Mouse (Mus musculus): ENCODE data around the gene Oxct2a. TPM values are rescaled to one million over a fixed set of nuclear protein-coding genes. Genes with fewer than 3 reads are reported as not detected.
"Not testable (repeated sequence)": the region's sequence is repeated elsewhere in the genome, so short reads cannot be mapped to it uniquely, and the experiment has no call there.

Gene Oxct2a
- total and polyA plus RNA-seq, 3 experiments = 0.08 TPM; not detected in 2

DNA sequence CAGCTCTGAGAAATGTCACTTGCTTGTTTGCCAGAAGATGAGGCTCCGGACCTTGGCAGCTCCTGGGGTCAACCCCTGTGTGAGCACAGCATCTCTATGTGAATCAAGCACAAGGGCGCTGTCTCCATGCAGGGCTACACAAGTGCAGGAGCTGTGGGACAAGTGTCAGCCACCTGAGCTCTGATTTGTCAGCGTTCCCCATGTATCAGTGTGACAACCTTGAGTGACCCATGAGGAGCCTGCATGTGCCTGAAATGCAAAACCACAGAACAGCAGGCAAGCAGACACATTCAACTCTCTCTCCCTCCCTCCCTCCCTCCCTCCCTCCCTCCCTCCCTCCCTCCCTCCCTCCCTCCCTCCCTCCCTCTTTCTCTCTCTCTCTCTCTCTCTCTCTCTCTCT, 4.2 kb upstream of the Oxct2a start:
- Histone ChIP-seq H3K4me2 (ENCODE audit: insufficient read depth, low read depth, poor library complexity, severe bottlenecking) (no peak overlapping the region), H3K4me3 (replicated peaks in 1 of 3; ENCODE audit: low read depth in 2 of 3, low read length in 2 of 3, poor library complexity in 1 of 3) (no peak overlapping the region), H3K27ac (ENCODE audit: insufficient read depth, low read depth) (no peak overlapping the region), H3K9me3 (replicated peaks; ENCODE audit: low read length) (peaks cover 5% of the 10 kb centered on the region), H3K27me3 (replicated peaks) (no peaks in the 10 kb centered on the region), H3K9ac (ENCODE audit: insufficient read depth, low read depth) (no peak overlapping the region), H3K36me3 (replicated peaks in 1 of 2; ENCODE audit: control insufficient read depth in 1 of 2, insufficient read depth in 1 of 2, low read length in 1 of 2) (peaks cover 0 to 4% of the 10 kb centered on the region in 2 experiments), H3K79me2 (replicated peaks; ENCODE audit: control insufficient read depth, extremely low read depth, insufficient read depth, poor library complexity, severe bottlenecking) (no peaks in the 10 kb centered on the region), H3K4me1 (ENCODE audit: control insufficient read depth in 1 of 2, insufficient read depth in 2 of 2) (no peaks in the 10 kb centered on the region)
- no peak for DNase-seq (ENCODE audit: extremely low read depth)
- dilution Hi-C loops (cut with MboI; ENCODE audit: extremely low pct_ligation_motif_present, extremely low pct_unique_long_range_greater_than_20kb, low sequenced_read_pairs) (no loop called here), in situ Hi-C loops (cut with MboI; ENCODE audit: low pct_ligation_motif_present, low pct_unique_long_range_greater_than_20kb, low sequenced_read_pairs) (no loop called here)
- TF ChIP-seq RAD21 (IDR thresholded peaks at IDR 0.05; ENCODE audit: low read depth, low read length) (no peak), MAZ (IDR thresholded peaks at IDR 0.05; ENCODE audit: low read depth, low read length) (no peak), IRF4 (IDR thresholded peaks at IDR 0.05; ENCODE audit: low read depth, low read length) (no peak), E2F4 (IDR thresholded peaks at IDR 0.05; ENCODE audit: insufficient replicate concordance, low read depth, low read length) (no peak), CTCF (conservative IDR thresholded peaks at IDR 0.05 in 1 of 2, IDR thresholded peaks at IDR 0.05 in 1 of 2; ENCODE audit: low read depth in 2 of 2, low read length in 2 of 2) (no peak), JUN (IDR thresholded peaks at IDR 0.05; ENCODE audit: insufficient read depth, low read depth, low read length) (no peak), PAX5 (IDR thresholded peaks at IDR 0.05; ENCODE audit: low read length) (no peak), ZMIZ1 (IDR thresholded peaks at IDR 0.05; ENCODE audit: low read depth, low read length) (no peak), JUND (conservative IDR thresholded peaks at IDR 0.05; ENCODE audit: low read depth, low read length) (no peak), KAT2A (IDR thresholded peaks at IDR 0.05; ENCODE audit: insufficient replicate concordance, low read length) (no peak), USF2 (conservative IDR thresholded peaks at IDR 0.05; ENCODE audit: low read depth, low read length) (no peak), CHD1 (IDR thresholded peaks at IDR 0.05; ENCODE audit: low read depth, low read length) (no peak), MXI1 (IDR thresholded peaks at IDR 0.05; ENCODE audit: low read depth, low read length) (no peak), TCF12 (IDR thresholded peaks at IDR 0.05; ENCODE audit: low read depth, low read length) (no peak), SMC3 (IDR thresholded peaks at IDR 0.05; ENCODE audit: low read depth, low read length) (no peak), USF1 (IDR thresholded peaks at IDR 0.05; ENCODE audit: low read depth, low read length) (no peak), ZNF384 (IDR thresholded peaks at IDR 0.05; ENCODE audit: low read depth, low read length) (no peak), ELF1 (IDR thresholded peaks at IDR 0.05; ENCODE audit: low read depth, low read length) (no peak), SIN3A (IDR thresholded peaks at IDR 0.05; ENCODE audit: low read length) (no peak), ZC3H11A (IDR thresholded peaks at IDR 0.05; ENCODE audit: low read depth, low read length) (no peak)

DNA sequence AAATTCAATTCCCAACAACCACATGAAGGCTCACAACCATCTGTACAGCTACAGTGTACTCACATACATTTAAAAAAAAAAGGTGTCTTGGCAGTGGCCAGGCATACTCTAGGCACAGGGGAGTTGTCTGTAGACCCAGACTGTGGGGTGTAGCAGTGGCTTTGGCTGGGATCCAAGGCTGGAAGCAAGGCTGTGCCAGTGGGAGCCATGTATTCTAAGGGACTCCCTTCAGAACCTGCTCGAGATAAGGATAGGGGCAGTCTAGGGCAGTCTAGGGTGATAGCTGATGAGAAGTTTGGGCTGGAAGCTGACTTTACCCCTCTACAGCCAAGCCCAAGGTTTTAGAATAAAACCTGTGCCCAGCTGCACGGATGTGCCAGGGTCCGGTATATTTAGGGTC, 2.7 kb upstream of the Oxct2a start:
- H3K27ac ChIP-seq (ENCODE audit: insufficient read depth, low read depth) = no peak overlapping the region
- H3K27me3 ChIP-seq (replicated peaks) = no peaks in the 10 kb centered on the region
- dilution Hi-C loops (cut with MboI; ENCODE audit: extremely low pct_ligation_motif_present, extremely low pct_unique_long_range_greater_than_20kb, low sequenced_read_pairs) (no loop called here), in situ Hi-C loops (cut with MboI; ENCODE audit: low pct_ligation_motif_present, low pct_unique_long_range_greater_than_20kb, low sequenced_read_pairs) (no loop called here)
- H3K9ac ChIP-seq (ENCODE audit: insufficient read depth, low read depth) = no peak overlapping the region
- H3K79me2 ChIP-seq (replicated peaks; ENCODE audit: control insufficient read depth, extremely low read depth, insufficient read depth, poor library complexity, severe bottlenecking) = no peaks in the 10 kb centered on the region
- TF ChIP-seq USF2 (conservative IDR thresholded peaks at IDR 0.05; ENCODE audit: low read depth, low read length) (no peak), NRF1 (IDR thresholded peaks at IDR 0.05; ENCODE audit: low read depth, low read length) (no peak), IRF4 (IDR thresholded peaks at IDR 0.05; ENCODE audit: low read depth, low read length) (no peak)
- peaks cover 2% of the 10 kb centered on the region for H3K9me3 ChIP-seq (replicated peaks; ENCODE audit: low read length)
- H3K4me2 ChIP-seq (ENCODE audit: insufficient read depth, low read depth, poor library complexity, severe bottlenecking) = no peak overlapping the region
- peaks cover 0 to 2% of the 10 kb centered on the region in 2 experiments for H3K36me3 ChIP-seq (replicated peaks in 1 of 2; ENCODE audit: control insufficient read depth in 1 of 2, insufficient read depth in 1 of 2, low read length in 1 of 2)
- no peaks in the 10 kb centered on the region for H3K4me1 ChIP-seq (ENCODE audit: control insufficient read depth in 1 of 2, insufficient read depth in 2 of 2)
- DNase-seq (ENCODE audit: extremely low read depth) = no peak
- no peak overlapping the region for H3K4me3 ChIP-seq (replicated peaks in 1 of 3; ENCODE audit: low read depth in 2 of 3, low read length in 2 of 3, poor library complexity in 1 of 3)

- H3K27me3 ChIP-seq (replicated peaks); dilution Hi-C loops (cut with MboI; ENCODE audit: extremely low pct_ligation_motif_present, extremely low pct_unique_long_range_greater_than_20kb, low sequenced_read_pairs); H3K79me2 ChIP-seq (replicated peaks; ENCODE audit: control insufficient read depth, extremely low read depth, insufficient read depth, poor library complexity, severe bottlenecking); DNase-seq (ENCODE audit: extremely low read depth); H3K36me3 ChIP-seq (replicated peaks in 1 of 2; ENCODE audit: control insufficient read depth in 1 of 2, insufficient read depth in 1 of 2, low read length in 1 of 2); H3K4me2 ChIP-seq (ENCODE audit: insufficient read depth, low read depth, poor library complexity, severe bottlenecking); H3K9me3 ChIP-seq (replicated peaks; ENCODE audit: low read length); in situ Hi-C loops (cut with MboI; ENCODE audit: low pct_ligation_motif_present, low pct_unique_long_range_greater_than_20kb, low sequenced_read_pairs); H3K4me1 ChIP-seq (ENCODE audit: control insufficient read depth in 1 of 2, insufficient read depth in 2 of 2); H3K4me3 ChIP-seq (replicated peaks in 1 of 3; ENCODE audit: low read depth in 2 of 3, low read length in 2 of 3, poor library complexity in 1 of 3); H3K9ac ChIP-seq (ENCODE audit: insufficient read depth, low read depth); H3K27ac ChIP-seq (ENCODE audit: insufficient read depth, low read depth): not testable (repeated sequence)
Observed at GRCm38 (mm10) chr4:123322910-123323309, 524 bp downstream of the Oxct2a start.
